Mouse (Mus musculus): ENCODE data around the gene Ermap. TPM values are rescaled to one million over a fixed set of nuclear protein-coding genes. Genes with fewer than 3 reads are reported as not detected.

The Ermap gene
- 0.86 TPM for total RNA-seq (2023)

DNA sequence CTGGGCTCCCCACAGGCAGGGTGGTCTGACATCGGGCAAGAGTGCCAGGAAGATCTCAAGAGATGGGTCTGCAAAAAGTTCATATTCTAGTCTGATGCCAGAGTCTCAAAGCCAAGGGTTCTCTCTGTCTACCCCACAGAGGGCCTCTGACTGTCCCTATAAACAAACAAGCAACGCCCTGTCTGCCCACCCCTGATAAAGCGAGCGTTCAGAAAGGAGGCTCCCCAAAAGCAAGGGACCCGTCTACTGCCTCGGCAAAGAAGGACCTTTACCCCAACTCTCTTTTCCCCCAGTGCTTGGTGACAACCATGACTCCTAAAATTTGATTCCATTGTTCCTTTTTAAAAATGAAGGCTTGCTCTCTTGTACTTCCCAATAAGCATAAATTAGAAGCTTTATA lies at the start of gene Ermap:
Gene Ermap (minus strand): TSS at position 148 of the 400 bp plus-strand sequence.

DNA sequence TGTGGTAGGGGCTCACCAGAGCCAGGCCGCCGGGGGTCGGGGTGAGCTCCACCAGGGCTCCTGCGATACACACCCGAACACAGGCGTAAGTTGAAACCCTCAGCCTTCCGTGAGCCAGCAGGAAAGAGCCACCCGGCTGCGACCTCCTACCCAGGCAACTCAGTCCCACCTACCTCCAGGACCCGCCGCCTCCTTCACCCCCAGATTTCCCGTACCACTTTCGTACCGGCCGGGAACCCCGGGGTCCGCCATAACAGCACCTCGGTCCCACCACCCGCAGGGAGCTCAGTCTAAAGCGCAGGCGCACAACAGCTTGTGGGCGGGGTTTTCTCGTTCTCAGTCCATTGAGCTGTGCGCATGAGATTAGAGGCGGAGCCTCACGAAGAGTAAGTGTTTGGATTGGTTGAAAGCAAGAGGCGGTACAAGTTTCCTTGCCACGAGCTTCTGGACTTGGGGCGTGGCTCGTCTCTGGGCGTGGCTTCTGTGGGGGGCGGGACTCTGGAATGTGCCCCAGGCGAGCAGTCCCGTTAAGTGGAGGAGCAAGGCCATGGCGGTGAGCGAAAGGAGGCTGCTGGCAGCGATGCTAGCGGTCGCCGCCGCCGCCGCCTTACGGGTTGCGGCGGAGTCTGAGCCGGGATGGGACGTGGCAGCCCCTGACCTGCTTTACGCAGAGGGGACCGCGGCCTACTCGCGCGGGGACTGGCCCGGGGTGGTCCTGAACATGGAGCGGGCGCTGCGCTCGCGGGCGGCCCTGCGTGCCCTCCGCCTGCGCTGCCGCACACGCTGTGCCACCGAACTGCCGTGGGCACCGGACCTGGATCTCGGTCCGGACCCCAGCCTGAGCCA lies 42.8 kb upstream of the Ermap start, which contains the start of the genes AU022252 and P3h1:
Gene AU022252 (minus strand): TSS at position 303 of the 846 bp plus-strand sequence.
Gene P3h1 (plus strand): TSS at position 506 of the 846 bp plus-strand sequence.

DNA sequence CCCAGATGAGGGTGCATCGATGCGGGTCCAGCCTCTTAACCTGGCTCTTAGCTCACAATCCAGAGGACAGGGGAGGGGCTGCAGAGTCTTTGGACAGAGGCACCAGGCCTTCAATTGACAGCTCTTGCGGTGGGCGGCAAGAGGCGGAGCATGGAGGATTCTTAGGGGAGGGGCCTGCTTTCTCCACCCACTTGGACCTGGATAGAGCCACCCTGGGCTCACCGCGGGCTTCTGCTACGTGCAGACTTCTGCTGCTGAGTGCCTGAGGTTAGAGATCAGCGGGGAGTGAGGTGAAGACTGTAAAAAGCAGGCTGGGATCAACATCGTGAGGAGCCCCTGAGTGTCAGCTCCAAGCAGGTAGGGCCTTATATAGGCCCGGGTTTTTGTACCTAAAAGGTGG lies 28.4 kb upstream of the Ermap start, which contains the start of gene Tmem269:
Gene Tmem269 (minus strand): TSS at position 49 of the 400 bp plus-strand sequence.

DNA sequence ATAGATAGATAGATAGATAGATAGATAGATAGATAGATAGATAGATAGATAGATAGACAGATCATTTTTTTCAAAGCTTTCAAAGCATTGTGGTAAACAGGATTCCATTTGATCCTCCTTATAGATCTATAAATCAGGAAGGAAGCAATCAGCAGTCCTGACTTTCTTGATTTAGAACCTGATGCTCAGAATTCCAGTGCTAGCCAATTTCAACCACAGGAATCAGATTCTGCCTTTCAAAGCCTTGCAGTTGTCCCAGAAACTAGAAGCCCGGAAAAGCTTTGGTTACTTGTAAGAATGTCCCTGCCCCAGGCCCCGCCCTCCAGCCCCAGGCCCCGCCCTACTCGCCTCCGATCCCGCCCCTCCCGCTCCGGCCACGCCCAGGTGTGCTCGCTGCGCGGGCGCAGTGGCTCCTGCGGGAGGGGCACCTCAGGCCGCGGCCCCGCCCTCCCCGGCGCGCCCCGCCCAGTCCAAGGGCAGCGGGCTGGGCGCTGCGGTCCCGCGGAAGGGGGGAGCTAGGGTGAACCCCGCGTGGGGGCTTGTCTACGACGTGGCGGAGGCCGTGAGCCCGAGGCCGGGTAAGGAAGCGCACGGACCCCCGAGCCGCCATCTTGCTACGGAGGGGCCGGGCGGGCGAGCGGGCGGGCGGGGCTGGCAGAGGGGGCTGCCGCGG lies 5.2 kb upstream of the Ermap start, which contains the start of gene Svbp:
Gene Svbp (plus strand): TSS at position 398 of the 673 bp plus-strand sequence.

DNA sequence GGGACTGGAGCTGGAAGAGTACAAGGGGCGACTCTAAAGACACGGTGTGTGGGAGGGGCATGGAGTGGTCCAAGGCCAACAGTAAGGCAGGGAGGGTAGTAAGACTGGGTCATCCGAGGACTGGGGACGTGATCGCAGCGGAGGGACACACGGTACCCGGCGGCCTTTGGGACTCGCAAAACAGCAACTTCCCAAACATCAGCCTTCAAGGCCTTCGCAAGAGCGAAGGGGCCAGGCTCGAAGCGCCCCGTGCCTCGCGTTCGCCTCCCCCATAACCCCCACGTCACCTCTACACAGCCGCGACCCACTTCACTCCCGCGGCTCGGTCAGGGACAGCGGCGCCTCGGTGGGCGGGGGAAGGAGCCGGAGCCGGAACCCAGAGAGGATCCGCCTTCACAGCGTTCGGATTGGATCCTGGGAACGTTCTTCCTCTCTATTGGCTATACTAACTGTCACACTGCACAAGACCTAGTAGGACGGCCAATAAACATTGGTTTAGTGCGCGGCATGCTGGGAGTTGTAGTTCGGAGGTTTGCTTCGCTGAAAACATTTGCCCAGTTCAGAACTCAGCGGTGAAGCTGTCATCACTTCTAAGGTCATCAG lies 15.9 kb downstream of the Ermap start, which contains the start of gene Zfp691:
Gene Zfp691 (minus strand): TSS at position 345 of the 603 bp plus-strand sequence.

Other genes starting within 250 kb of the Ermap start
- not detected for gene Lao1, start 228.4 kb downstream of the Ermap start, total RNA-seq (2023)
- gene Slc2a1, start 81.3 kb downstream of the Ermap start, total RNA-seq (2023) = 37.1 TPM
- gene Zfp691, start 15.8 kb downstream of the Ermap start, total RNA-seq (2023) = 5.1 TPM
- 20.9 TPM for gene Svbp, start 5.3 kb upstream of the Ermap start, total RNA-seq (2023)
- not detected for gene Tmem269, start 28.2 kb upstream of the Ermap start, total RNA-seq (2023)
- 7.8 TPM for gene AU022252, start 42.7 kb upstream of the Ermap start, total RNA-seq (2023)
- 5.3 TPM for gene P3h1, start 42.9 kb upstream of the Ermap start, total RNA-seq (2023)
- not detected for gene Cldn19, start 65.4 kb upstream of the Ermap start, total RNA-seq (2023)
- gene Ybx1, start 104.6 kb upstream of the Ermap start, total RNA-seq (2023) = 331 TPM
- 27.8 TPM for gene Ppih, start 130.5 kb upstream of the Ermap start, total RNA-seq (2023)
- gene Ccdc30, start 225.5 kb upstream of the Ermap start, total RNA-seq (2023) = 6.2 TPM
- 10.3 TPM for gene Ppcs, start 232.4 kb upstream of the Ermap start, total RNA-seq (2023)
- not detected for gene Zmynd12, start 232.8 kb upstream of the Ermap start, total RNA-seq (2023)

Measured in CD8-positive naive resting alpha-beta T cell, adult 57 days (primary cell).